Mouse (Mus musculus) CD4-positive, CD25-positive, alpha-beta regulatory T cell, adult 2 months (primary cell): ENCODE data around the gene Ereg.
A peak's percentile ranks its signal among the peaks of the same experiment; 100 is the strongest.

Experiments
- DNase-seq: peaks from one replicate; pipeline ENCODE4 v3.0.0-alpha.2; 2012; ENCODE audit warnings: low read depth, low spot score

The Ereg gene

GRCm38 (mm10) chr5:91111019-91111418 lies 36.6 kb downstream of the Ereg start:
- no peak for DNase-seq

- DNase-seq, result no peak
Observed at GRCm38 (mm10) chr5:91113967-91114366, 39.5 kb downstream of the Ereg start.

- DNase-seq, result no peak
Observed at GRCm38 (mm10) chr5:91114574-91114973, 40.2 kb downstream of the Ereg start.

GRCm38 (mm10) chr5:91118618-91119017 lies 44.2 kb downstream of the Ereg start:
- no peak for DNase-seq

GRCm38 (mm10) chr5:91123404-91123803 lies 49.0 kb downstream of the Ereg start:
- no peak for DNase-seq

GRCm38 (mm10) chr5:91124140-91124539 lies 49.7 kb downstream of the Ereg start:
- DNase-seq, result peak; percentile 17

GRCm38 (mm10) chr5:91126623-91127022 lies 52.2 kb downstream of the Ereg start:
- DNase-seq, result peak; percentile 24

- no peak for DNase-seq
Observed at GRCm38 (mm10) chr5:91134961-91135360, 60.5 kb downstream of the Ereg start.

GRCm38 (mm10) chr5:91138970-91139369 lies 64.5 kb downstream of the Ereg start:
- DNase-seq, result no peak

GRCm38 (mm10) chr5:91139446-91139873 lies 65.0 kb downstream of the Ereg start, which contains the start of gene Areg:
Areg (plus strand) TSS chr5:91139599.
- peak; percentile 81 for DNase-seq

GRCm38 (mm10) chr5:91140896-91141448 lies 66.5 kb downstream of the Ereg start:
- DNase-seq, result no peak
